Mouse (Mus musculus) midbrain, postnatal 0 days (tissue): ENCODE data around the gene Gm21992. TPM values are rescaled to one million over a fixed set of nuclear protein-coding genes. Genes with fewer than 3 reads are reported as not detected.

Experiments
- ATAC-seq: fragments of 200-750 bp; cut with Nextera tagmentation; 2 replicates; pipeline ENCODE4 v1.8.0; 2017; ENCODE audit warnings: moderate number of reproducible peaks, mild to moderate bottlenecking, moderate TSS enrichment, moderate library complexity; ENCODE audit not compliant: low FRiP score
- DNase-seq: peaks from one replicate; pipeline ENCODE4 v3.0.0-alpha.2; 2015; ENCODE audit warnings: low spot score
- H3K27ac ChIP-seq: fragments of 300-500 bp; sonication (generic); 2 replicates; pipeline ENCODE4 v1.5.1; 2014; ENCODE audit warnings: low read depth, mild to moderate bottlenecking, low read length, mixed read lengths
- H3K27me3 ChIP-seq: fragments of 300-500 bp; sonication (generic); 2 replicates; pipeline ENCODE4 v1.6.1; 2014; ENCODE audit warnings: low read length, control low read depth, mixed read lengths; ENCODE audit not compliant: insufficient read depth
- H3K36me3 ChIP-seq: fragments of 300-500 bp; sonication (generic); 2 replicates; pipeline ENCODE4 v1.6.1; 2014; ENCODE audit warnings: low read length, control low read depth, mixed read lengths; ENCODE audit not compliant: insufficient read depth
- H3K4me1 ChIP-seq: fragments of 300-500 bp; sonication (generic); 2 replicates; pipeline ENCODE4 v1.6.1; 2014; ENCODE audit warnings: mild to moderate bottlenecking, control low read depth, antibody characterized with exemption, low read length, mixed read lengths; ENCODE audit not compliant: insufficient read depth
- H3K4me2 ChIP-seq: fragments of 300-500 bp; sonication (generic); 2 replicates; pipeline ENCODE4 v1.6.1; 2014; ENCODE audit warnings: low read depth, mild to moderate bottlenecking, low read length, mixed read lengths; ENCODE audit not compliant: poor library complexity, severe bottlenecking
- H3K4me3 ChIP-seq: fragments of 300-500 bp; sonication (generic); 2 replicates; pipeline ENCODE4 v1.5.1; 2014; ENCODE audit warnings: low read depth, mild to moderate bottlenecking, low read length, moderate library complexity
- H3K9ac ChIP-seq: fragments of 300-500 bp; sonication (generic); replicated peaks from 2 replicates; pipeline ENCODE4 v1.6.1; 2014; ENCODE audit warnings: mild to moderate bottlenecking, low read length, moderate library complexity, mixed read lengths; ENCODE audit not compliant: poor library complexity, severe bottlenecking
- H3K9me3 ChIP-seq: fragments of 300-500 bp; sonication (generic); 2 replicates; pipeline ENCODE4 v1.6.1; 2016; ENCODE audit warnings: low read length, control low read depth
- CTCF ChIP-seq: IDR thresholded peaks from 2 replicates; pipeline ENCODE4 v1.5.1; 2016; ENCODE audit warnings: antibody characterized with exemption, mild to moderate bottlenecking
- WGBS: fragments of 180-500 bp; shearing (Covaris S2); extraction: QIAGEN DNeasy Blood & Tissue Kit; methylation state at CpG from one replicate; pipeline ENCODE4 v1.1.7; 2014; 5-methylcytosine and 5-hydroxymethylcytosine counted together
- polyA plus RNA-seq: library from polyadenylated mRNA; unstranded; fragments of >200 nt; fragmentation: Nextera tagmentation; extraction: Ambion mirVana; gene quantifications from 2 replicates; pipeline ENCODE4 v1.2.1, GENCODE M21; 2015
- total RNA-seq: library from RNA; depleted of rRNA; stranded (reverse); fragments of >200 nt; gene quantifications from 2 replicates; pipeline ENCODE4 v1.2.3, GENCODE M21; 2014

The Gm21992 gene
- total and polyA plus RNA-seq, 2 experiments from 2014 or later, result 8.1 to 17.9 TPM

GRCm38 (mm10) chr19:4745681-4746080 lies 65.7 kb downstream of the Gm21992 start:
- no peak for TF ChIP-seq CTCF
- DNase-seq (no peak), ATAC-seq (no peak)
- Histone ChIP-seq H3K4me2 (no peak overlapping the region), H3K9ac (no peak overlapping the region), H3K27ac (no peak overlapping the region), H3K27me3 (no peaks in the 10 kb centered on the region), H3K36me3 (peaks cover 82% of the 10 kb centered on the region), H3K4me1 (no peaks in the 10 kb centered on the region), H3K9me3 (no peaks in the 10 kb centered on the region), H3K4me3 (no peak overlapping the region)
- WGBS, result 90% methylated on average over 10 of the region's 10 CpGs

DNA sequence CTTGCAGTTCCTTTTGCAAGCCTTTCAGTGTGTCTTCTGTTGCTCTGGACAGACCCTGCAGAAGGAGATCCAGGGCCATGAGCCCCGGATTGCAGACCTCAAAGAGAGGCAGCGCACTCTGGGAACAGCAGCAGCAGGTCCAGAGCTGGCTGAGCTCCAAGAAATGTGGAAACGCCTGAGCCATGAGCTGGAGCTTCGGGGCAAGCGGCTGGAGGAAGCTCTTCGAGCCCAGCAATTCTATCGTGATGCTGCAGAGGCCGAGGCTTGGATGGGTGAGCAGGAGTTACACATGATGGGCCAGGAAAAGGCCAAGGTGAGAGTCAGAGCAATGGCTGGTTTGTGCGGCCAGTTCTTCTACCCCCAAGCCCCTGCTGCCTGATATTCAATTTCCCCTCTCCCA lies 66.4 kb downstream of the Gm21992 start:
- Histone ChIP-seq H3K4me2 (no peak overlapping the region), H3K9ac (no peak overlapping the region), H3K36me3 (peaks cover 82% of the 10 kb centered on the region), H3K27me3 (no peaks in the 10 kb centered on the region), H3K9me3 (no peaks in the 10 kb centered on the region), H3K4me1 (no peaks in the 10 kb centered on the region), H3K27ac (no peak overlapping the region), H3K4me3 (no peak overlapping the region)
- WGBS, result 68% methylated on average over 9 of the region's 9 CpGs
- ATAC-seq (no peak), DNase-seq (peak; percentile 49)
- TF ChIP-seq CTCF, result no peak

GRCm38 (mm10) chr19:4744026-4744425 lies 67.4 kb downstream of the Gm21992 start:
- TF ChIP-seq CTCF, result no peak
- H3K4me2 ChIP-seq, result no peak overlapping the region
- no peaks in the 10 kb centered on the region for H3K4me1 ChIP-seq
- ATAC-seq (no peak), DNase-seq (no peak)
- H3K36me3 ChIP-seq, result peaks cover 84% of the 10 kb centered on the region
- H3K4me3 ChIP-seq, result no peak overlapping the region
- no peak overlapping the region for H3K27ac ChIP-seq
- 81% methylated on average over 14 of the region's 14 CpGs for WGBS
- H3K9ac ChIP-seq, result no peak overlapping the region
- H3K9me3 ChIP-seq, result no peaks in the 10 kb centered on the region
- H3K27me3 ChIP-seq, result no peaks in the 10 kb centered on the region

DNA sequence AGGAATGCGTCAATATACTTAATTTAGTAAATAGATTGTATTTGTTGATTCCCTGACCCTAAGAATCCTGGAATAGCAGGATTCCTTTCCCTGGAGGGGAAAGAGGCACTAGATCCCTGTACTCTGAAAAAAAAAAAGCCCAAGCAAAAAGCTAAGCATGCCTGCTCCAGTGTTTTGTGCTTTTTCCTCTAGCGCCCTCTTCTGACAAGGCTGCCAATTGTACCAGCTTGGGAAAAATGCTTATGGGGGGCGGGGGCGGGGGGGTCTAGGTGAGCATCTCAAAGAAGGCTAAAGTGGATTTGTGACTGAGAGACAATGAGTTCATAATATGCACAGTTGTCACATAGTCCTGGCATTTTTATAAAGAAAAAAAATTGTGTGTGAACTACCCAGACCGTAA lies 67.9 kb downstream of the Gm21992 start:
- Histone ChIP-seq H3K9me3 (no peaks in the 10 kb centered on the region), H3K4me3 (no peak overlapping the region), H3K27me3 (no peaks in the 10 kb centered on the region), H3K4me1 (no peaks in the 10 kb centered on the region), H3K27ac (no peak overlapping the region), H3K9ac (no peak overlapping the region), H3K36me3 (peaks cover 82% of the 10 kb centered on the region), H3K4me2 (no peak overlapping the region)
- 39% methylated on average over 5 of the region's 5 CpGs for WGBS
- peak; percentile 66 for DNase-seq
- peak; percentile 74 for TF ChIP-seq CTCF
- no peak for ATAC-seq

DNA sequence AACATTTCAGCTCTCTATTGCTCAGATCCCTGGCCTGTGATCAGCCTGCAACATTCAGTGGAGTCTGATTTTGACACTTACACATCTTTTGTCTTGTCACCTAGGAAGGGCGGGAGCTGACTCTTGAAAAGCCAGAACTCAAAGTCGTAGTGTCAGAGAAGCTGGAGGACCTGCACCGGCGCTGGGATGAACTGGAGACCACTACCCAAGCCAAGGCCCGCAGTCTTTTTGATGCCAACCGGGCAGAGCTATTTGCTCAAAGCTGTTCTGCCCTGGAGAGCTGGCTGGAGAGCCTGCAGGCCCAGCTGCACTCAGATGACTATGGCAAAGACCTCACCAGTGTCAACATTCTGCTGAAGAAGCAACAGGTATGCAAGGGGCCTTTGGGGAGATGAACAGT lies 69.2 kb downstream of the Gm21992 start:
- ATAC-seq (no peak), DNase-seq (no peak)
- H3K4me2 ChIP-seq, result no peak overlapping the region
- no peak overlapping the region for H3K4me3 ChIP-seq
- H3K4me1 ChIP-seq, result no peaks in the 10 kb centered on the region
- no peak overlapping the region for H3K27ac ChIP-seq
- no peak overlapping the region for H3K9ac ChIP-seq
- WGBS, result 91% methylated on average over 6 of the region's 6 CpGs
- peaks cover 83% of the 10 kb centered on the region for H3K36me3 ChIP-seq
- H3K9me3 ChIP-seq, result no peaks in the 10 kb centered on the region
- TF ChIP-seq CTCF, result no peak
- no peaks in the 10 kb centered on the region for H3K27me3 ChIP-seq

- ATAC-seq, result no peak
- 83% methylated on average over 10 of the region's 10 CpGs for WGBS
Observed at GRCm38 (mm10) chr19:4741482-4741881, 69.9 kb downstream of the Gm21992 start.

More at GRCm38 (mm10) chr19:4741482-4741881, 69.9 kb downstream of the Gm21992 start:
- Histone ChIP-seq H3K4me2 (no peak overlapping the region), H3K27me3 (no peaks in the 10 kb centered on the region), H3K9ac (no peak overlapping the region), H3K36me3 (peaks cover 82% of the 10 kb centered on the region), H3K9me3 (no peaks in the 10 kb centered on the region), H3K4me3 (no peak overlapping the region), H3K4me1 (no peaks in the 10 kb centered on the region), H3K27ac (no peak overlapping the region)
- no peak for DNase-seq
- TF ChIP-seq CTCF, result no peak
